9 mouse cellular contexts compared by ENCODE assay signal in genomic region chr8:91531971-91532370, GRCm38 (mm10).
DNase-seq lines count a peak whose midpoint lies in the region; ATAC-seq and TF ChIP-seq lines count a peak whose summit lies in the region.
"Had no signal": no experiment of that assay in that cellular context is flagged by ENCODE, and none has a peak within 500 bp of the region (broad histone marks: within the 10 kb centered on the region; RNA-seq: fewer than 3 reads in every experiment).

No protein-coding gene starts in this region.

- H3K27me3 ChIP-seq in cerebellum, adult 2 months (ENCODE audit: control insufficient read depth, insufficient read depth, low read length) = no peaks in the 10 kb centered on the region
- no peaks in the 10 kb centered on the region for H3K27me3 ChIP-seq in midbrain, postnatal 0 days (ENCODE audit: insufficient read depth, low read length)
- no peaks in the 10 kb centered on the region for H3K27me3 ChIP-seq in thymus, adult 2 months (ENCODE audit: control insufficient read depth, insufficient read depth, low read length)
- H3K27me3 ChIP-seq: stomach, embryonic 15.5 days had no signal

- no peak overlapping the region for H3K4me3 ChIP-seq in cerebellum, adult 2 months (replicated peaks; ENCODE audit: insufficient read depth, low read depth, low read length)
- no peak overlapping the region for H3K4me3 ChIP-seq in midbrain, postnatal 0 days (ENCODE audit: low read depth, low read length)
- H3K4me3 ChIP-seq in thymus, adult 2 months (ENCODE audit: control insufficient read depth, insufficient read depth, low read length) = no peak overlapping the region
- H3K4me3 ChIP-seq: stomach, embryonic 15.5 days had no signal

- TF ChIP-seq CTCF in cerebellum, adult 2 months (IDR thresholded peaks at IDR 0.05; ENCODE audit: borderline replicate concordance, insufficient read depth, low read depth, low read length) = peak; percentile 81
- peak; percentile 82 for TF ChIP-seq CTCF in midbrain, postnatal 0 days (IDR thresholded peaks at IDR 0.05)
- TF ChIP-seq CTCF in thymus, adult 2 months (IDR thresholded peaks at IDR 0.05; ENCODE audit: borderline replicate concordance, control insufficient read depth, extremely low read depth, insufficient read depth, low read length, poor library complexity) = peak; percentile 61; the same call in 1 of the 2 replicates

- no peaks in the 10 kb centered on the region for H3K9me3 ChIP-seq in midbrain, postnatal 0 days (ENCODE audit: low read length)
- H3K9me3 ChIP-seq: stomach, embryonic 15.5 days had no signal

- WGBS in cerebellum, adult 2 months = 31% methylated on average over 8 of the region's 8 CpGs
- WGBS in midbrain, postnatal 0 days = 27% methylated on average over 8 of the region's 8 CpGs
- WGBS in thymus, adult 2 months = 58% methylated on average over 8 of the region's 8 CpGs

- H3K36me3 ChIP-seq in midbrain, postnatal 0 days (ENCODE audit: insufficient read depth, low read length) = no peaks in the 10 kb centered on the region
- no peaks in the 10 kb centered on the region for H3K36me3 ChIP-seq in thymus, adult 2 months (ENCODE audit: control insufficient read depth, insufficient read depth, low read length)
- H3K36me3 ChIP-seq: stomach, embryonic 15.5 days had no signal

- intact Hi-C loops in left cerebral cortex, postnatal 4 days (cut with DNase I) = loop anchor here (10.0 kb wide), 2 partner anchors 263 to 823 kb away; partner anchors contain the start of gene Irx5

- 0 out of 2 replicates have a peak, but pooled peaks have one; percentile 41 for ATAC-seq in midbrain, postnatal 0 days (ENCODE audit: low FRiP score)

- peak; percentile 53 for DNase-seq in right cerebral cortex, adult 18-20 months
- no peak for DNase-seq in right cerebral cortex, postnatal 25 days
- DNase-seq in cerebellum, adult 2 months = peak; percentile 77 to 85
- DNase-seq in frontal cortex, postnatal 25 days (ENCODE audit: low spot score in 2 of 2) = peak; percentile 60 to 70
- DNase-seq in hindlimb bud, embryonic 11.5 days (ENCODE audit: extremely low spot score, low read depth, low spot score) = peak; percentile 61
- peak; percentile 86 for DNase-seq in left cerebral cortex, postnatal 4 days
- peak; percentile 83 for DNase-seq in midbrain, postnatal 0 days (ENCODE audit: low spot score)
- DNase-seq in thymus, adult 2 months = peak; percentile 61

- H3K4me2 ChIP-seq in midbrain, postnatal 0 days (ENCODE audit: low read depth, low read length, poor library complexity, severe bottlenecking) = no peak overlapping the region
- H3K4me2 ChIP-seq: stomach, embryonic 15.5 days had no signal

- H3K9ac ChIP-seq in midbrain, postnatal 0 days (replicated peaks; ENCODE audit: low read length, poor library complexity, severe bottlenecking) = no peak overlapping the region
- H3K9ac ChIP-seq: stomach, embryonic 15.5 days had no signal

- TF ChIP-seq POLR2A in cerebellum, adult 2 months (IDR thresholded peaks at IDR 0.05; ENCODE audit: borderline replicate concordance, insufficient read depth, low read length) = no peak
- TF ChIP-seq POLR2A in thymus, adult 2 months (IDR thresholded peaks at IDR 0.05; ENCODE audit: control insufficient read depth, extremely low read depth, insufficient read depth, low read length, poor library complexity) = no peak

- H3K4me1 ChIP-seq in cerebellum, adult 2 months (ENCODE audit: control insufficient read depth, insufficient read depth, low read length) = peaks cover 18% of the 10 kb centered on the region
- H3K4me1 ChIP-seq in midbrain, postnatal 0 days (ENCODE audit: insufficient read depth, low read length) = no peaks in the 10 kb centered on the region
- no peaks in the 10 kb centered on the region for H3K4me1 ChIP-seq in thymus, adult 2 months (replicated peaks; ENCODE audit: control insufficient read depth, insufficient read depth, low read length)
- H3K4me1 ChIP-seq: stomach, embryonic 15.5 days had no signal

- H3K27ac ChIP-seq in cerebellum, adult 2 months (ENCODE audit: insufficient read depth, low read length) = no peak overlapping the region
- no peak overlapping the region for H3K27ac ChIP-seq in midbrain, postnatal 0 days (ENCODE audit: low read depth, low read length)
- no peak overlapping the region for H3K27ac ChIP-seq in thymus, adult 2 months (ENCODE audit: control insufficient read depth, insufficient read depth, low read length)
